Mouse (Mus musculus) neutrophil, adult 5-6 weeks (primary cell): ENCODE measurements around the gene Foxr1. TPM values are rescaled to one million over a fixed set of nuclear protein-coding genes. Genes with fewer than 3 reads are reported as not detected.
A peak's percentile ranks its signal among the peaks of the same experiment; 100 is the strongest.
"Not testable (repeated sequence)": the region's sequence is repeated elsewhere in the genome, so short reads cannot be mapped to it uniquely, and the experiment has no call there.

Experiments
- ATAC-seq: fragments of 151-379, 151-347 bp; 2 replicates; pipeline ENCODE4 v1.8.0; 2017; ENCODE audit warnings: mild to moderate bottlenecking, moderate TSS enrichment; ENCODE audit not compliant: insufficient number of reproducible peaks, poor library complexity, low FRiP score, severe bottlenecking; ENCODE audit errors: extremely low read depth
- total RNA-seq: library from RNA; stranded (forward); fragments of 200-1000 nt; gene quantifications from 2 replicates; pipeline ENCODE4 v1.2.3, GENCODE M21; 2017

Gene Foxr1
- total RNA-seq, 1 experiment from 2014 or later = not detected

DNA sequence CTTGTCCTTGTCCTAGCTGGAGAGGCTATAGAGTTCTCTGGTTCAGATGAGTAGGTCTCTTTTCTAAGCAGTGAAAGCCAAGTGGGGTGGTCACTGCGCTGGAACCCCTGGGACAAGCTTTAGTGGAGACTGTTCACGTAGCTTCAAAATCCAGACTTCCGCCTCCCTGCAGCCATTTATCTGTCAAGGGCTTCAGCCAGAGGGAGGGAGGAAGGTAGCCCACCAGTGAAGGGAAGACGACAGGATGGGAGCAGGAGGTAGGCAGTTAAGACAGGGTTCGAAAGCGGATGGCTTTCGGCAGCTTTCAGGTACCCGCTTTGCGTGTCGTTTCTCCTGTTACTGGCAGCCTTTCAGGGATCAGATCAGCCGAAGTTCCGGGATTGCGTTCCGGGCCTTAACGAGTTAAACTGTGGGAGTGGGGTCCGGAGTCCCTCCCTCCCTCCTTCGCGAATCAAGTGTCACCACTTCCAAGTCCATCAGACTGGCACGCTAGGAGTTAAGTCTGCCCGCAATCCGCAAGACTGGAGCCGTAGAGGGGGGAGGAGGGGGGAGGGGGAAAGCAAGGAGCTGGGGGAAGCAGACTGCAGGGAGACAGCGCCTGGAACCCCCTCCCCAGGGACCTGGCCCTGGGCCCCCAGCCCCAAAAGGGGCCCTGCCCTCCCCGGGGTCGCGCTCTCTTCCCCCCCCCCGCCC lies 37.4 kb upstream of the Foxr1 start:
- ATAC-seq = no peak

DNA sequence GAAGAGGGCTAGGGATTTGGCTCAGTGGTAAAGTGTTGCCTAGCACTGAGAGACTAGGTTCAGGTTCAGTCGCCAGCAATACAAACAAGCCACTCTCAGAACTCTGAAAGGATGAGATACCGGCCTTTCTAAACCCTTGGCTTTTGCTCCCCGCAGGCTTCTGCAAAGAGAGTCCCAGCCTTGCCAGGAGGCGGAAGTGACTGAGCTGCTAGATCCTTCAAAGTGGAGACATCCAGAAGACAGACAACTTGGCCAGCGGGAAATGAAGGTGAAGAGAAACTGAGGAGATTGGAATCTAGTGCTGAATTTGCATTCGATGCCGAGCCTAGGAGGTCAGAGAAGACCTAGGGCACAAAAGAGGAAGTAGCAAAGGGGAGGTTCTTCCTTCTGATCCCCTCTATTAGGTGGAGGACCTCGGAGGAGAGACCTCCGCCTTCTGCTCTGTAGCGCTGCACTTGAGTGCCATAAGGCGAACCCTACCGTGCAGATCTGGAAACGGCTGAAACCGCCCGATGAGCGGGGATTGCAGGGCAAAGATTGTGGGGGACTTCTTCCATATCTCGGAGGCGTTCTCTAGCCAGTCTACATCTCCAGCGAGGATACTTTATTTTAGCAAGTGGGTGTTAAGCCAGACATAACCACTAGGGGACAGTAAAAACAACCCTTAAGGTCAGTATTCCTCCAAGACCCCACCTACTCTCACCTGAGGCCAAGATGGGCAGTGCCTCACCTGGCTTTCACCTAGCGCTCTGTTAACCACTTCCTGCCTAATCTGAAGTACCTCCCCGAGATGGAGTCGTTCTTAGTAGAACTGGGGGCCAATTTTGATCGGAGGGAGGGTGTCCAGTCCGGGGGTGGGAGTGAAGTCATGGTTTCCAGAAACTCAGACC lies 36.6 kb upstream of the Foxr1 start:
- peak; percentile 55 for ATAC-seq

DNA sequence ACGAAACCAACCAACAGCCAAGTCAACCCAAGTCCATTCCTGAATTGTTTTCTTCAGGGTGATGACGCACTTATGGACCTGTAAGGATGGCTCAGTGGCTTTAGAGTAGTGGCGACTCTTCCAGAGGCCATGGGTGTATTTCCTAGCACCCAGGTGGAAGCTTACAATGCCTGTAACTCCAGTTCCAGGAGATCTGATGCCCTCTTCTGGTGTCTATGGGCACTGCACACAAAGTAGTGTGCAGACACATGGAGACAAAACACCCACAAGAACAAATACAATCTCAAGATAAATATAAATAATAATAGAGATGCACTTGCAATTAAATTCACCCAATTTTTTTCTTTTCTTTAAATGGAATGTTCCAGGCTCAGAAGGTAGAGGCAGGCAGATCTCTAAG lies 35.0 kb upstream of the Foxr1 start:
- no peak for ATAC-seq

DNA sequence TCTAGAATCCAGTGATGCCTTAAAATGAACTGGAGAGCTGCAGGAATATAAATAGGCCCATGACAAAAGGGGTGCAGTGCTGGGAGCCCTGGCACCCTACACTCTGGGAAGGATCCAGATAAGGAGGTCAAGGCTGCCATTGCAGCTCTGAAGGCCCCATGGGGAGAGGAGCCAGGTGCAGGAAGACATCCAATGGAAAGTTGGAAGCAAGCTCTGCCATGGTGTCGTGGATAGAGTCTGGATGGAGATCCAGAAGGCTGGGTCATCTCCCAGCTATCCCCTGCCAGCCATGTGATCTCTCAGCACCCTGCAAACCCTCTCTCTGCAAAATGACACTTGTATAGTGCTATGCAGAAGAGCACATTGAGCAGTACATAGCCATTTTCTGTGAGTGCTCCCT lies 33.4 kb upstream of the Foxr1 start:
- ATAC-seq = no peak

DNA sequence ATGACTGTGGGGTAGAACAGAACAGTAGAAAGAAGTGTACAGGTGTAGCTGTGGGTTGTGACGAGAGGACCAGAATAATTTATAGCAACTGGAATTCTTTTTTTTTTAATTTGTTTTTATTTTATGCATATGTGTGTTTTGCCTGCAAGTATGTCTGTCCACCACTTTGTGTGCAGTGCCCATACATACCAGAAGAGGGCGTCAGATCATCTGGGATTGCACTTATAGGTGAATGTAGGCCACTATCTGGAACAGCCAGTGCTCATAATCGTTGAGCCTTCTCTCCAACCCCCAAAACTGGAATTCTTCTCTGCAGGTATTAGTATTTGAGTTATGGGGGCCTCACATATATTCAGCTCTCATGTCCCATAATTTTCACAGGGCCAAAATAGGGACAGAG lies 32.2 kb upstream of the Foxr1 start:
- ATAC-seq = no peak

- ATAC-seq = no peak
These were observed 27.9 kb upstream of the Foxr1 start for GRCm38 (mm10) chr9:44468800-44469199.

GRCm38 (mm10) chr9:44468224-44468623 lies 27.3 kb upstream of the Foxr1 start:
- no peak for ATAC-seq

- ATAC-seq = peak; percentile 92
These were observed 21.0 kb upstream of the Foxr1 start for GRCm38 (mm10) chr9:44461950-44462349.

DNA sequence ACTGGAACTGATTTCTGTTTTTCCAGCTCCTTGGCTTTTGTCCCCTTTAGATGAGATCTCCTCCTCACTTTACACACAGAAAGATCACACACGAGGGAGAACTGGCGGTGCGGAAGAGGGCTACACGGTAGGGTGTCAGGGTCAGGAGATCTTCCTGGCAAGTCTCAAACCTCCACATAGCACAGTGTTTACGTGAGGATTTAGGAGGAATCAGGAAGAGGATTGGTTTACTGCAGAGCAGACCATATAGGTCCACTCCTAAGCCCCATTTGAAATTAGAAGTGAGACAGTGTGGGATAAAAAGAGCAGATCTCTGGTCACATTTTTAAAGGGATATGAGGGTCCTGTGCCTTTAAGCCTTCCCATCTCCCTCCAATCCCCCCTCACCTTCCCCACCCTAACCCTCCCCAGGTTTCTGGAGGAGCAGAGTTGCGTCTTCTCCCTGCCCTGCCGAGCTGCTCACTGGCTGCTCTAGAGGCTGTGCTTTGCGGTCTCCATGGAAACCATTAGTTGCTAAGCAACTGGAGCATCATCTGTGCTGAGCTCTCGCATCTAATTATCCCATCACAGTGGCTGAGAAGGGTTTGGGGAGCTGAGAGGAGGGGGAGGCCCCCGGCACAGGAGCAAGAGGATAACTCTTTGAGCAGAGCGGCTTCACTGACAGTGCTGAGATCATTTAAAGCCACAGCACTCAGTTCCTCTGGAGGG lies 16.3 kb upstream of the Foxr1 start:
- no peak for ATAC-seq

GRCm38 (mm10) chr9:44454891-44455220 lies 13.9 kb upstream of the Foxr1 start, which contains the start of gene Upk2:
Upk2 (minus strand) TSS chr9:44454976.
- ATAC-seq = no peak

GRCm38 (mm10) chr9:44454132-44454890 lies 13.4 kb upstream of the Foxr1 start:
- peak; percentile 91 for ATAC-seq

DNA sequence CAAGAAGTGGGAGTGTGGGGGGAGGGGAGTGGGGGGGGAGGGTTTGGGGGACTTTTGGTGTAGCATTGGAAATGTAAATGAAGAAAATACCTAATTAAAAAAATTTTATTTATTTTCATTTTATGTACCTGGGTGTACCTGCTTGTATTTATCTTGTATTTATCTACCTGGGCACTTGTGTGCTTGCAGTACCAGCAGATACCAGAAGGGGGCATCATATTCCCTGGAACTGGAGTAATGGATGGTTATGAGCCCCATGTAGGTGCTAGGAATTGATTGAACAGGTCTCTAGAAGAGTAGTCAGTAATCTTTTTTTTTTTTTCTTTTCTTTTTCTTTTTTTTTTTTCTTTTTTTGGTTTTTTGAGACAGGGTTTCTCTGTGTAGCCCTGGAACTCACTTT lies 9.5 kb upstream of the Foxr1 start:
- ATAC-seq = no peak

DNA sequence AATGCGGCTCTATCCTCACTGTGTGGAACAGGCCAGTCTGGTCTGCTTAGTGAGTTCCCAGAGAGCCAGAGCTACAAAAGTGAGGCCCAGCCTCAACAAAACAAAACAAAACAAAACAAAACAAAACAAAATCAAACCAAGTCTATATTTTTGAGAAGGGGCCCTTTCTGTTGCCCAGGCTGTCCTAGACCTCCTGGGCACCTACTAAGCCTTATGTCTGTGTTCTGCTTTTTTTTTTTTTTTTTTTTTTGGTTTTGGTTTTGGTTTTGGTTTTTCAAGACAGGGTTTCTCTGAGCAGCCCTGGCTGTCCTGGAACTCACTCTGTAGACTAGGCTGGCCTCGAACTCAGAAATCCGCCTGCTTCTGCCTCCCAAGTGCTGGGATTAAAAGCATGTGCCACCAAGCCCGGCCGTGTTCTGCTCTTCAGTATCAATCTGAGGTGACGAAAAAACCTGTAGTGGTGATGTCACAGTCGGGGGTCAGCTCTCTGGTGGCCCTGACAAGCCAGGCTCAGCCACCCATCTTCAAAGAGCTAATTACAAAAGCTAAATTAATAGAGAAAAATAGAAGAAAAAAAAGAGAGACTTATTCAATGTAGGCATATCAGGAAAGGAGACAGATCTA lies 3.6 kb upstream of the Foxr1 start:
- ATAC-seq = not testable (repeated sequence)

DNA sequence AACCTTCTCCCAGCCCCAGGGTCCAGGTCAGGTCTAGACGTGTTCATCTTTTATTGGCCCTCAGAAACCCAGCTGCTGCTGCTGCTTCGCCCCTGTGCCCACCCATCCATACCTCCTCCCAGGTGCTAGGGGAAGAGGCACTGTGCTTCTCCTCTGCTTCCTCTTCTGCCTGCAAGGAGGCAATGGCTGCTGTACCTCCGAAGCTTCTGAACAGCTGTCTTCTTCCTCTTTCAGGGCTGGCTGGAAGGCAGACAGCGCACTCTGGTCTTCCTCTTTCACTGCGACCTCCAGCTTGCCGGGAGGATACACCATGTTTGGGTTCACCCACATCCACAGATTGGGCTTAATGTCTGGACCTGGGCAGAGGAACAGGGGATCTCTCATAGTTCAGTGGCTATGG lies 5.2 kb downstream of the Foxr1 start:
- peak; percentile 88 for ATAC-seq

DNA sequence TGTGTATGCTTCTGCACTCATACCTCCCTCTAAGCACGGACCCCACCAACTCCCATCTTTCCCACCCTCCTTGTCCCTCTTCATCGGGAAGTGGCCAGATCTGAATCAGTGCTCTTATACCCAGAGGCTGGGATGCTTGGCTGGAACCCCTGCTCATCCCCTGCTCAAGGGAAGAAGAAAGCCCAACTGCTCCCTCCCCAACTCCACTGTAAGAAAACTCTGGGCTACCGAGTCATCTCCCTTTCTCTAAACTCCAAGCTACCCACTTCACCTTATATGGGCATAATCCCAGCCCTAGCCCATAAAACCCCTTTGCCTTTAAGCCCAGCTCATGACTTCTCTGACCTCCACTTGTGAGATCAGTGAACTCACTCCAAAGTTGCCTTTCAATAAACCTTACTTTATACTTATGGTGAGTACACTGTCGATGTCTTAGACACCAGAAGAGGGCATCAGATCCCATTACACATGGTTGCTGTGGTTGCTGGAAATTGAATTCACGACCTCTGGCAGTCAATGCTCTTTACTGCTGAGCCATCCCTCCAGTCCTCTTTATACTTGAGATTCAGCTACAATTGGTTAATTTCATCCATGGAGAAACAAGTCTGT lies 8.3 kb downstream of the Foxr1 start:
- no peak for ATAC-seq

DNA sequence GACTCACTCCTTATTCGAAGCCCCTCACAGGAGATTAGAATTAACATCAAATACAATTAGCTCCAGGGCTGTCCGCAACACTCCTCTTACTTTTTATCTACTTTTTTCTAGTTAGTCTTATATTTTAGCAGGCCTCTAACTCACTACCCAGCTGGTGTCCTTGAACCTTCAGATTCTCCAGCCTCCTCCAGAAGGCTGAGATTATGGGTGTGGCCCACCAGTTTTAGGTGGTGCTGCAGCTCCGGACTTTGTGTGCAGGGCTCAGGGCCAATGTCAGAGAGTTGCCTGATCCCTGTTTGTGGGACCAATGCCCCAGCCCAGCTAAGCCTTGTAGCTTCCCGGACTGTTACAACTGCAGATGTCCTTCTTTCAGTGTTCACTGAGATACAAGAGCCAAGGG lies 17.4 kb downstream of the Foxr1 start:
- no peak for ATAC-seq

DNA sequence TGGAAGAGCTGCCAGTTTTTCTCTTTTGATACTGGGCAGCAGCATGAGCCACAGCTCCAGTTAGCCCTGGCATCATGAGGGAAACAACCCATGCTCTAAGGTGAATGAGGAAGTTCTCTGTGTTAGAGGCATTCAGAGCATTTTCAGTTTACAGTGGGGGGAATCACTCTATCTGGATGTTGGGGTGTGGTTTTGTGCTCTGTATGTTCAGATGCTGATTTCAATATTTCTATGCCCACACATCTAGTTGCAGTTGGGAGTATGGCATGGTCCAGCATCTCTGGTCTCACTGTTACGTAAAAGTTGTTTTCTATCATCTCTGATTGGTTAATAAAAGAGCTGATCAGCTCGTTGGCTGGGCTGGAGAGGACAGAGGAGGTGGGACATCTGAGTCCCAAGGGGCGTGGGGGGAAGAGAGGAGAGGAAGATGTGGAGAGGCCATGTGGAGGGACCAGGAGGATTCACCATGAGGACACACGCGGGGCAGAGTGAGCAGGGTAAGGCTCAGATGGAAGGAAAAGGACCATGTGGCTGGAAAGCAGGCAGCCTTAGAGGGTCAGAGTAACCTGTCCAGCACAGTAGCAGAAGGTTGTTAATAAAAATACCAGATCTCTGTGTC lies 20.5 kb downstream of the Foxr1 start:
- no peak for ATAC-seq

DNA sequence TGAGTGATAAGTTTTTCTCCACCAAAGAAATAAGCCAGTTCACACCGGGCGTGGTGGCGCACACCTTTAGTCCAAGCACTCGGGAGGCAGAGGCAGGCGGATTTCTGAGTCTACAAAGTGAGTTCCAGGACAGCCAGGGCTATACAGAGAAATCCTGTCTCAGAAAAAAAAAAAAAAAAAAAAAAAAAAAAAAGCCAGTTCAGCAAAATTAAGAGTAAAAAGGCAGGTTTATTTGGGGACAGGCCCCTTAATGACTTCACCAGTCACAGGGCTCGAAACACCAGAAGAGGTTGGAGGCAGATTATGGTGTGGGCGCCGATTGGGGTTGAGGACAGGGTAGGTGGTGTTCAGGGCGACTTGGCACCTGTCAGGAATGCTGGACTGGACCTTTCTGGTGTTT lies 21.2 kb downstream of the Foxr1 start:
- ATAC-seq = not testable (repeated sequence)
